Comparison of ENCODE assay signal across 9 mouse cellular contexts in genomic region chr19:42744162-42744586, GRCm38 (mm10). TPM values are rescaled to one million over a fixed set of nuclear protein-coding genes. Genes with fewer than 3 reads are reported as not detected.
A peak's percentile ranks its signal among the peaks of the same experiment; 100 is the strongest.
DNase-seq lines count a peak whose midpoint lies in the region; ATAC-seq and TF ChIP-seq lines count a peak whose summit lies in the region.
"Had no signal": no experiment of that assay in that cellular context is flagged by ENCODE, and none has a peak within 500 bp of the region (broad histone marks: within the 10 kb centered on the region; RNA-seq: fewer than 3 reads in every experiment).

No protein-coding gene starts in this region.

- H3K4me3 ChIP-seq in forebrain, embryonic 16.5 days (replicated peaks; ENCODE audit: low read length): no peak overlapping the region
- H3K4me3 ChIP-seq in lung, embryonic 15.5 days: no peak overlapping the region

- WGBS in forebrain, embryonic 16.5 days: 23% methylated on average over 4 of the region's 4 CpGs
- WGBS in lung, embryonic 15.5 days: 16% methylated on average over 4 of the region's 4 CpGs

- no peaks in the 10 kb centered on the region for H3K27me3 ChIP-seq in forebrain, embryonic 16.5 days (replicated peaks; ENCODE audit: control insufficient read depth, insufficient read depth, low read length)
- no peaks in the 10 kb centered on the region for H3K27me3 ChIP-seq in lung, embryonic 15.5 days

- H3K9me3 ChIP-seq in forebrain, embryonic 16.5 days (ENCODE audit: control insufficient read depth, low read length): no peaks in the 10 kb centered on the region
- H3K9me3 ChIP-seq in lung, embryonic 15.5 days: no peaks in the 10 kb centered on the region
- H3K9me3 ChIP-seq: G1E had no signal

- no peak for DNase-seq in cerebellum, adult 11 months
- DNase-seq in brain, embryonic 14.5 days (ENCODE audit: low read depth): peak; percentile 79
- peak; percentile 55 for DNase-seq in layer of hippocampus, adult 9-11 months
- peak; percentile 73 for DNase-seq in retina, postnatal 1 day

- no peak for TF ChIP-seq POLR2A in brain, embryonic 14.5 days (IDR thresholded peaks at IDR 0.05; ENCODE audit: borderline replicate concordance, extremely low read depth, insufficient read depth, insufficient read length, poor library complexity, severe bottlenecking)

- TF ChIP-seq CTCF in brain, embryonic 14.5 days (IDR thresholded peaks at IDR 0.05; ENCODE audit: borderline replicate concordance, extremely low read depth, insufficient read depth, insufficient read length): peak; percentile 80

- peaks cover 10% of the 10 kb centered on the region for H3K4me1 ChIP-seq in forebrain, embryonic 16.5 days (replicated peaks; ENCODE audit: control insufficient read depth, insufficient read depth, low read length)
- peaks cover 8% of the 10 kb centered on the region for H3K4me1 ChIP-seq in lung, embryonic 15.5 days

- no peak overlapping the region for H3K9ac ChIP-seq in forebrain, embryonic 16.5 days (replicated peaks; ENCODE audit: low read depth, low read length)
- H3K9ac ChIP-seq in lung, embryonic 15.5 days: no peak overlapping the region

- ATAC-seq in cerebellum, adult (ENCODE audit: insufficient number of reproducible peaks, low FRiP score, low TSS enrichment): peak; percentile 53; the same call in 1 of the 2 replicates
- peak; percentile 88 for ATAC-seq in forebrain, embryonic 16.5 days
- ATAC-seq in hematopoietic stem cell, adult 5-6 weeks (replicated peaks in 1 of 2; ENCODE audit: insufficient read depth in 1 of 2, low FRiP score in 2 of 2, low TSS enrichment in 1 of 2, low read depth in 1 of 2, poor library complexity in 2 of 2, severe bottlenecking in 2 of 2): peak; percentile 83 to 84
- peak; percentile 64; the same call in 1 of the 2 replicates for ATAC-seq in lung, embryonic 15.5 days (ENCODE audit: borderline replicate concordance, extremely low read depth, low FRiP score, low TSS enrichment)

- no peaks in the 10 kb centered on the region for H3K36me3 ChIP-seq in forebrain, embryonic 16.5 days (ENCODE audit: control insufficient read depth, insufficient read depth)
- H3K36me3 ChIP-seq in lung, embryonic 15.5 days: no peaks in the 10 kb centered on the region

- H3K27ac ChIP-seq in forebrain, embryonic 16.5 days (ENCODE audit: low read length): no peak overlapping the region
- no peak overlapping the region for H3K27ac ChIP-seq in lung, embryonic 15.5 days

- H3K4me2 ChIP-seq in forebrain, embryonic 16.5 days (ENCODE audit: low read length): no peak overlapping the region
- H3K4me2 ChIP-seq in lung, embryonic 15.5 days: no peak overlapping the region

RNA-seq across cellular contexts. Expression of gene Pyroxd2, which starts 8.4 kb away (rescaled TPM):
- 2.5 and 3.2 TPM in 2 replicates for polyA plus RNA-seq in brain, embryonic 14.5 days (2012; rRNA removed)
- polyA plus RNA-seq in forebrain, embryonic 16.5 days (2015; fragmentation: Nextera tagmentation; extraction: Ambion mirVana): 1.5 and 1.7 TPM in 2 replicates
- 0.69 TPM in 1 of 2 replicates, not detected in the other for total RNA-seq in hematopoietic stem cell, adult 5-6 weeks (2017)
- polyA plus RNA-seq in lung, embryonic 15.5 days (2015; fragmentation: Nextera tagmentation; extraction: Ambion mirVana): 5.3 and 5.8 TPM in 2 replicates

RNA-seq across cellular contexts. Expression of gene Hps1, which starts 35.6 kb away (rescaled TPM):
- 31.1 and 43.0 TPM in 2 replicates for polyA plus RNA-seq in brain, embryonic 14.5 days (2012; rRNA removed)
- 13.8 and 14.5 TPM in 2 replicates for polyA plus RNA-seq in forebrain, embryonic 16.5 days (2015; fragmentation: Nextera tagmentation; extraction: Ambion mirVana)
- total RNA-seq in hematopoietic stem cell, adult 5-6 weeks (2017): 32.6 and 37.1 TPM in 2 replicates
- 16.3 and 17.7 TPM in 2 replicates for polyA plus RNA-seq in lung, embryonic 15.5 days (2015; fragmentation: Nextera tagmentation; extraction: Ambion mirVana)
